In the genomic region with DNA sequence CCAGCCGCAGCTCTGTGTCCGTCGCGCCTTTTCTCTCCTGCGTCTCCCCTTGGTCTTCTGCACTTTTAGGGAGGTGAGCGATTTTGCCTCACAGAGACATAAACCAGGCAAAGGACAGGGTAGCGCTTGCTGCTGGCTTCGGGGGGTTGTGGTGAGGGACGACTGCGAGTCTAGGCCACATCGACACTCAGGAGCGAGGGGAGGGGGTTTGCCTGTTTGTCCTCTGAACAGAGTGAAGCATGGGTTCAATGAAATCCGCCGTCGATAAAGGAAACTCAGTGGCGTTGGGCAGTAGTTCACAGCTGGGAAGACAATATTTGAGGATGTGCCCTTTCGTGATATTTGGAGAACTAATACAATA, we compare ENCODE assay signal across 7 mouse cellular contexts. TPM values are rescaled to one million over a fixed set of nuclear protein-coding genes. Genes with fewer than 3 reads are reported as not detected.
DNase-seq lines count a peak whose midpoint lies in the region; ATAC-seq and TF ChIP-seq lines count a peak whose summit lies in the region.

TSS of gene Dhx30 (minus strand) at position 52 of the 361 bp plus-strand sequence.

- no peaks in the 10 kb centered on the region for H3K9me3 ChIP-seq in forebrain, embryonic 10.5 days
- no peaks in the 10 kb centered on the region for H3K9me3 ChIP-seq in limb, embryonic 13.5 days

- DNase-seq in urinary bladder, adult 2 months (ENCODE audit: low spot score): no peak
- DNase-seq in urinary bladder, postnatal 25 days (ENCODE audit: low spot score): no peak
- no peak for DNase-seq in forebrain, embryonic 10.5 days (ENCODE audit: extremely low spot score, low spot score)
- no peak for DNase-seq in heart, postnatal 4 days
- no peak for DNase-seq in spleen, adult 12 weeks (ENCODE audit: low spot score)

- H3K4me2 ChIP-seq in limb, embryonic 13.5 days (replicated peaks): peak within 1 kb of the TSS; percentile 63

- no peaks in the 10 kb centered on the region for H3K27me3 ChIP-seq in forebrain, embryonic 10.5 days (ENCODE audit: poor library complexity, severe bottlenecking)
- no peaks in the 10 kb centered on the region for H3K27me3 ChIP-seq in limb, embryonic 13.5 days
- H3K27me3 ChIP-seq in small intestine, adult 2 months (ENCODE audit: control insufficient read depth, insufficient read depth, low read length): no peaks in the 10 kb centered on the region

- H3K36me3 ChIP-seq in forebrain, embryonic 10.5 days (replicated peaks): peaks cover 45% of the 10 kb centered on the region
- peaks cover 13% of the 10 kb centered on the region for H3K36me3 ChIP-seq in limb, embryonic 13.5 days
- peaks cover 2% of the 10 kb centered on the region; the same call in 1 of the 2 replicates for H3K36me3 ChIP-seq in small intestine, adult 2 months (ENCODE audit: control insufficient read depth, insufficient read depth, low read length)

- H3K4me3 ChIP-seq in forebrain, embryonic 10.5 days: peak within 1 kb of the TSS; percentile 96
- H3K4me3 ChIP-seq in limb, embryonic 13.5 days: peak within 1 kb of the TSS; percentile 75
- H3K4me3 ChIP-seq in small intestine, adult 2 months (ENCODE audit: low read depth, low read length): peak within 1 kb of the TSS; percentile 83

- TF ChIP-seq POLR2A in small intestine, adult 2 months (IDR thresholded peaks at IDR 0.05; ENCODE audit: low read depth, low read length): no peak

- no peak for TF ChIP-seq CTCF in small intestine, adult 2 months (IDR thresholded peaks at IDR 0.05; ENCODE audit: extremely low read depth, insufficient read length, insufficient replicate concordance, low read depth, low read length)

- H3K9ac ChIP-seq in limb, embryonic 13.5 days: peak within 1 kb of the TSS; percentile 95

- 1% methylated on average over 17 of the region's 17 CpGs for WGBS in forebrain, embryonic 10.5 days
- WGBS in limb, embryonic 13.5 days: under 1% methylated on average over 17 of the region's 17 CpGs
- WGBS in small intestine, adult 2 months: under 1% methylated on average over 17 of the region's 17 CpGs

- ATAC-seq in limb, embryonic 13.5 days (ENCODE audit: low FRiP score, low read depth): peak; percentile 18

- H3K27ac ChIP-seq in forebrain, embryonic 10.5 days: peak within 1 kb of the TSS; percentile 99
- H3K27ac ChIP-seq in limb, embryonic 13.5 days: peak within 1 kb of the TSS; percentile 97
- H3K27ac ChIP-seq in small intestine, adult 2 months (ENCODE audit: insufficient read depth, low read depth, low read length): peak within 1 kb of the TSS; percentile 85

- H3K4me1 ChIP-seq in forebrain, embryonic 10.5 days: peaks cover 24% of the 10 kb centered on the region
- H3K4me1 ChIP-seq in limb, embryonic 13.5 days: peaks cover 22% of the 10 kb centered on the region
- H3K4me1 ChIP-seq in small intestine, adult 2 months (ENCODE audit: control insufficient read depth, insufficient read depth, insufficient read length, low read length): peaks cover 4% of the 10 kb centered on the region; the same call in 1 of the 2 replicates

RNA-seq across cellular contexts. Expression of gene Dhx30, which starts in this region (rescaled TPM):
- 66.5 and 68.6 TPM in 2 replicates for polyA plus RNA-seq in urinary bladder, adult 2 months (2012; rRNA removed)
- polyA plus RNA-seq in forebrain, embryonic 10.5 days (2016; fragmentation: Nextera tagmentation; extraction: Ambion mirVana): 186 and 200 TPM in 2 replicates
- 10 to 100 TPM; 78.0 to 81.8 TPM for total RNA-seq in heart, postnatal 4 days (2021)
- polyA plus RNA-seq in limb, embryonic 13.5 days (2015; fragmentation: Nextera tagmentation; extraction: Ambion mirVana): 158 TPM in 2 replicates
- polyA plus RNA-seq in small intestine, adult 2 months (2012; rRNA removed): 20.3 and 30.4 TPM in 2 replicates
